Mouse (Mus musculus) adrenal gland (tissue): ENCODE data around the gene Susd1.

Source experiments
- intact Hi-C: fragments of 180-260 bp; cut with DNase I; formaldehyde crosslinking; loops from one replicate; pipeline ENCODE4 v1.15.1; 2025
- long read RNA-seq, 2 experiments: library from polyadenylated mRNA; unstranded; transcript quantifications; one replicate each; pipeline ENCODE4 v2.0.0; 2020; ENCODE audit warnings: borderline replicate concordance in 1 of 2; ENCODE audit not compliant: insufficient replicate concordance in 1 of 2

Susd1 gene
- long read RNA-seq, experiment 1, result 0 reads
- long read RNA-seq, experiment 2, partial matches to known transcripts, result 0 of 3 reads
- long read RNA-seq, experiment 2, other reads (novel, unspliced or antisense), result 3 of 3 reads

- intact Hi-C loops, result no loop called here
Observed at GRCm38 (mm10) chr4:59437990-59438854, at the start of gene Susd1. Susd1 (minus strand) TSS chr4:59438633.

- intact Hi-C loops, result no loop called here
Observed at GRCm38 (mm10) chr4:59471306-59471705, 32.9 kb upstream of the Susd1 start.

GRCm38 (mm10) chr4:59465449-59465848 is 27.0 kb upstream of the Susd1 start:
- intact Hi-C loops, result no loop called here

- intact Hi-C loops, result no loop called here
Observed at GRCm38 (mm10) chr4:59464661-59465060, 26.2 kb upstream of the Susd1 start.

GRCm38 (mm10) chr4:59462494-59462893 is 24.1 kb upstream of the Susd1 start:
- intact Hi-C loops, result no loop called here

- intact Hi-C loops, result no loop called here
Observed at GRCm38 (mm10) chr4:59461116-59461727, 22.8 kb upstream of the Susd1 start.

GRCm38 (mm10) chr4:59459216-59459955 is 21.0 kb upstream of the Susd1 start:
- intact Hi-C loops, result no loop called here

- intact Hi-C loops, result no loop called here
Observed at GRCm38 (mm10) chr4:59457941-59458340, 19.5 kb upstream of the Susd1 start.

- intact Hi-C loops, result no loop called here
Observed at GRCm38 (mm10) chr4:59457091-59457490, 18.7 kb upstream of the Susd1 start.

GRCm38 (mm10) chr4:59455465-59455864 is 17.0 kb upstream of the Susd1 start:
- intact Hi-C loops, result no loop called here

- intact Hi-C loops, result no loop called here
Observed at GRCm38 (mm10) chr4:59454046-59454445, 15.6 kb upstream of the Susd1 start.

GRCm38 (mm10) chr4:59452503-59452933 is 14.1 kb upstream of the Susd1 start:
- intact Hi-C loops, result no loop called here

GRCm38 (mm10) chr4:59450906-59451305 is 12.5 kb upstream of the Susd1 start:
- intact Hi-C loops, result no loop called here

- intact Hi-C loops, result no loop called here
Observed at GRCm38 (mm10) chr4:59450234-59450854, 11.9 kb upstream of the Susd1 start.

GRCm38 (mm10) chr4:59447296-59447695 is 8.9 kb upstream of the Susd1 start:
- intact Hi-C loops, result no loop called here

GRCm38 (mm10) chr4:59445516-59445915 is 7.1 kb upstream of the Susd1 start:
- intact Hi-C loops, result no loop called here

GRCm38 (mm10) chr4:59444994-59445393 is 6.6 kb upstream of the Susd1 start:
- intact Hi-C loops, result no loop called here

- intact Hi-C loops, result no loop called here
Observed at GRCm38 (mm10) chr4:59444085-59444484, 5.7 kb upstream of the Susd1 start.

GRCm38 (mm10) chr4:59441265-59441664 is 2.8 kb upstream of the Susd1 start:
- intact Hi-C loops, result no loop called here

GRCm38 (mm10) chr4:59439960-59440359 is 1.5 kb upstream of the Susd1 start:
- intact Hi-C loops, result no loop called here

- intact Hi-C loops, result no loop called here
Observed at GRCm38 (mm10) chr4:59439041-59439440, 608 bp upstream of the Susd1 start.
